Mouse (Mus musculus): Measurements from ENCODE around the gene Mybphl. TPM values are rescaled to one million over a fixed set of nuclear protein-coding genes. Genes with fewer than 3 reads are reported as not detected.

Mybphl gene
- not detected in 2 replicates for polyA plus RNA-seq (2012; ENCODE audit: insufficient read depth, insufficient read length, missing spikeins)

- Histone ChIP-seq H3K27ac (replicated peaks; ENCODE audit: low read depth, low read length) (no peak within 1 kb of the TSS), H3K4me1 (ENCODE audit: control insufficient read depth, insufficient read depth, insufficient read length, low read length) (no peaks in the 10 kb centered on the region), H3K4me3 (ENCODE audit: insufficient read depth, low read depth, low read length) (no peak within 1 kb of the TSS)
These were observed at the start of gene Mybphl for GRCm38 (mm10) chr3:108364270-108364995. Mybphl (plus strand) TSS chr3:108364911.

GRCm38 (mm10) chr3:108318517-108318916 is 46.2 kb upstream of the Mybphl start:
- Histone ChIP-seq H3K4me1 (ENCODE audit: control insufficient read depth, insufficient read depth, insufficient read length, low read length) (no peaks in the 10 kb centered on the region), H3K27ac (replicated peaks; ENCODE audit: low read depth, low read length) (no peak overlapping the region), H3K4me3 (ENCODE audit: insufficient read depth, low read depth, low read length) (no peak overlapping the region)

- H3K4me3 ChIP-seq (ENCODE audit: insufficient read depth, low read depth, low read length): no peak overlapping the region
- H3K27ac ChIP-seq (replicated peaks; ENCODE audit: low read depth, low read length): no peak overlapping the region
- H3K4me1 ChIP-seq (ENCODE audit: control insufficient read depth, insufficient read depth, insufficient read length, low read length): no peaks in the 10 kb centered on the region
These were observed 43.0 kb upstream of the Mybphl start for GRCm38 (mm10) chr3:108321671-108322070.

GRCm38 (mm10) chr3:108322136-108322535 is 42.6 kb upstream of the Mybphl start:
- no peak overlapping the region for H3K27ac ChIP-seq (replicated peaks; ENCODE audit: low read depth, low read length)
- H3K4me3 ChIP-seq (ENCODE audit: insufficient read depth, low read depth, low read length): no peak overlapping the region
- no peaks in the 10 kb centered on the region for H3K4me1 ChIP-seq (ENCODE audit: control insufficient read depth, insufficient read depth, insufficient read length, low read length)

GRCm38 (mm10) chr3:108322962-108323361 is 41.7 kb upstream of the Mybphl start:
- no peak overlapping the region for H3K4me3 ChIP-seq (ENCODE audit: insufficient read depth, low read depth, low read length)
- no peaks in the 10 kb centered on the region for H3K4me1 ChIP-seq (ENCODE audit: control insufficient read depth, insufficient read depth, insufficient read length, low read length)
- no peak overlapping the region for H3K27ac ChIP-seq (replicated peaks; ENCODE audit: low read depth, low read length)

GRCm38 (mm10) chr3:108324837-108325236 is 39.9 kb upstream of the Mybphl start:
- Histone ChIP-seq H3K27ac (replicated peaks; ENCODE audit: low read depth, low read length) (no peak overlapping the region), H3K4me1 (ENCODE audit: control insufficient read depth, insufficient read depth, insufficient read length, low read length) (no peaks in the 10 kb centered on the region), H3K4me3 (ENCODE audit: insufficient read depth, low read depth, low read length) (no peak overlapping the region)

GRCm38 (mm10) chr3:108325521-108325920 is 39.2 kb upstream of the Mybphl start:
- H3K27ac ChIP-seq (replicated peaks; ENCODE audit: low read depth, low read length): no peak overlapping the region
- no peaks in the 10 kb centered on the region for H3K4me1 ChIP-seq (ENCODE audit: control insufficient read depth, insufficient read depth, insufficient read length, low read length)
- H3K4me3 ChIP-seq (ENCODE audit: insufficient read depth, low read depth, low read length): no peak overlapping the region

- Histone ChIP-seq H3K4me3 (ENCODE audit: insufficient read depth, low read depth, low read length) (no peak overlapping the region), H3K27ac (replicated peaks; ENCODE audit: low read depth, low read length) (no peak overlapping the region), H3K4me1 (ENCODE audit: control insufficient read depth, insufficient read depth, insufficient read length, low read length) (no peaks in the 10 kb centered on the region)
These were observed 37.4 kb upstream of the Mybphl start for GRCm38 (mm10) chr3:108327275-108327674.

- no peaks in the 10 kb centered on the region for H3K4me1 ChIP-seq (ENCODE audit: control insufficient read depth, insufficient read depth, insufficient read length, low read length)
- H3K4me3 ChIP-seq (ENCODE audit: insufficient read depth, low read depth, low read length): no peak overlapping the region
- no peak overlapping the region for H3K27ac ChIP-seq (replicated peaks; ENCODE audit: low read depth, low read length)
These were observed 36.8 kb upstream of the Mybphl start for GRCm38 (mm10) chr3:108327916-108328315.

GRCm38 (mm10) chr3:108328441-108328841 is 36.3 kb upstream of the Mybphl start:
- H3K27ac ChIP-seq (replicated peaks; ENCODE audit: low read depth, low read length): no peak overlapping the region
- no peak overlapping the region for H3K4me3 ChIP-seq (ENCODE audit: insufficient read depth, low read depth, low read length)
- no peaks in the 10 kb centered on the region for H3K4me1 ChIP-seq (ENCODE audit: control insufficient read depth, insufficient read depth, insufficient read length, low read length)

- Histone ChIP-seq H3K4me3 (ENCODE audit: insufficient read depth, low read depth, low read length) (no peak overlapping the region), H3K27ac (replicated peaks; ENCODE audit: low read depth, low read length) (no peak overlapping the region), H3K4me1 (ENCODE audit: control insufficient read depth, insufficient read depth, insufficient read length, low read length) (no peaks in the 10 kb centered on the region)
These were observed 33.9 kb upstream of the Mybphl start for GRCm38 (mm10) chr3:108330812-108331211.

GRCm38 (mm10) chr3:108336878-108337277 is 27.8 kb upstream of the Mybphl start:
- H3K27ac ChIP-seq (replicated peaks; ENCODE audit: low read depth, low read length): no peak overlapping the region
- no peak overlapping the region for H3K4me3 ChIP-seq (ENCODE audit: insufficient read depth, low read depth, low read length)
- H3K4me1 ChIP-seq (ENCODE audit: control insufficient read depth, insufficient read depth, insufficient read length, low read length): no peaks in the 10 kb centered on the region

- Histone ChIP-seq H3K4me3 (ENCODE audit: insufficient read depth, low read depth, low read length) (no peak overlapping the region), H3K4me1 (ENCODE audit: control insufficient read depth, insufficient read depth, insufficient read length, low read length) (no peaks in the 10 kb centered on the region; the same call in 1 of the 2 replicates), H3K27ac (replicated peaks; ENCODE audit: low read depth, low read length) (no peak overlapping the region)
These were observed 23.7 kb upstream of the Mybphl start for GRCm38 (mm10) chr3:108341040-108341439.

GRCm38 (mm10) chr3:108342185-108342584 is 22.5 kb upstream of the Mybphl start:
- H3K27ac ChIP-seq (replicated peaks; ENCODE audit: low read depth, low read length): no peak overlapping the region
- H3K4me3 ChIP-seq (ENCODE audit: insufficient read depth, low read depth, low read length): no peak overlapping the region
- H3K4me1 ChIP-seq (ENCODE audit: control insufficient read depth, insufficient read depth, insufficient read length, low read length): no peaks in the 10 kb centered on the region; the same call in 1 of the 2 replicates

GRCm38 (mm10) chr3:108345855-108346254 is 18.9 kb upstream of the Mybphl start:
- no peak overlapping the region for H3K4me3 ChIP-seq (ENCODE audit: insufficient read depth, low read depth, low read length)
- no peak overlapping the region for H3K27ac ChIP-seq (replicated peaks; ENCODE audit: low read depth, low read length)
- H3K4me1 ChIP-seq (ENCODE audit: control insufficient read depth, insufficient read depth, insufficient read length, low read length): no peaks in the 10 kb centered on the region; the same call in 1 of the 2 replicates

- no peak overlapping the region for H3K27ac ChIP-seq (replicated peaks; ENCODE audit: low read depth, low read length)
- no peaks in the 10 kb centered on the region; the same call in 1 of the 2 replicates for H3K4me1 ChIP-seq (ENCODE audit: control insufficient read depth, insufficient read depth, insufficient read length, low read length)
- no peak overlapping the region for H3K4me3 ChIP-seq (ENCODE audit: insufficient read depth, low read depth, low read length)
These were observed 16.3 kb upstream of the Mybphl start for GRCm38 (mm10) chr3:108348376-108348775.

Data from brown adipose tissue, adult 24 weeks (tissue).